27 mouse cellular contexts compared by ENCODE assay signal in the genomic region with DNA sequence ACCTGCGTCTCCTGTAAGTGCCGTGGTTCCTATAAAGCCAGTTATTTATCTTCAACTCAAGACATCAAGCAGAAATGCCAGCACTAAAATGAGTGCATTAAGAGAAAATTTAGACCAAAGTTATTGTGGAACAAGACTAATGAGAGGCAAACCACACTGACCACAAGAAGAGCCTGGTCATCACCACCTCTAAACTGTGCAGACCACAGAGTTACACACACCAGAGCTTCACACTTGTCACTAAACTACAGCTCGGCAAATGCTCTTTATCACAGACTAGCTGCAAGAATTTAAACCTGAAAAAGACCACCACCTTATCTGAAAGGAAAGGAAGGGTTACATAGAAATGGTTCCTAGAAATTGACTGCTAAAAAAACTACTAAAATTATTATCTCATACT.
DNase-seq lines count a peak whose midpoint lies in the region; ATAC-seq and TF ChIP-seq lines count a peak whose summit lies in the region.
"Had no signal": no experiment of that assay in that cellular context is flagged by ENCODE, and none has a peak within 500 bp of the region (broad histone marks: within the 10 kb centered on the region; RNA-seq: fewer than 3 reads in every experiment).

No protein-coding gene starts in this region.

- peak; percentile 83 for DNase-seq in 416B (ENCODE audit: low read depth)
- DNase-seq in MEL (ENCODE audit: low read depth, low spot score): peak; percentile 41
- DNase-seq in left cerebral cortex, adult 2 months (ENCODE audit: extremely low spot score in 1 of 2, low spot score in 2 of 2): no peak
- DNase-seq in adipocyte (ENCODE audit: low spot score): no peak
- DNase-seq: adrenal gland, postnatal 10 days; adrenal gland, postnatal 36 days; cerebellum, adult 11 months; cerebellum, adult 2 months; cerebellum, postnatal 10 days; cerebellum, postnatal 36 days; gastrocnemius, postnatal 25 days; heart, postnatal 10 days; heart, postnatal 36 days; kidney, adult 18-20 months had no signal

- peaks cover 2 to 7% of the 10 kb centered on the region in 2 experiments; a peak in 2 of 4 replicates for H3K4me1 ChIP-seq in MEL (ENCODE audit: control insufficient read depth in 1 of 2, insufficient read depth in 2 of 2, low read length in 2 of 2)
- H3K4me1 ChIP-seq: forebrain, embryonic 10.5 days; forebrain, embryonic 13.5 days; heart, embryonic 15.5 days; hindbrain, embryonic 10.5 days; hindbrain, embryonic 13.5 days had no signal

- no peak overlapping the region for H3K9ac ChIP-seq in MEL (ENCODE audit: control insufficient read depth, low read depth, low read length, poor library complexity, severe bottlenecking)
- H3K9ac ChIP-seq: forebrain, embryonic 13.5 days; heart, embryonic 12.5 days; heart, embryonic 15.5 days; hindbrain, embryonic 13.5 days had no signal

- peak; percentile 84 for ATAC-seq in common myeloid progenitor, adult 5-6 weeks (replicated peaks; ENCODE audit: low read depth, poor library complexity, severe bottlenecking)
- ATAC-seq in megakaryocyte progenitor cell, adult 5-6 weeks (replicated peaks; ENCODE audit: poor library complexity): peak; percentile 70
- no peak for ATAC-seq in frontal cortex, adult (ENCODE audit: low TSS enrichment)
- ATAC-seq: forebrain, embryonic 13.5 days; forebrain, embryonic 16.5 days; hindbrain, postnatal 0 days; inflammation-experienced regulatory T-cells, adult 6 months; intestine, embryonic 16.5 days had no signal

- intact Hi-C loops in left cerebral cortex, adult 2 months (cut with DNase I): no loop called here

- no peaks in the 10 kb centered on the region for H3K27me3 ChIP-seq in MEL (ENCODE audit: control insufficient read depth in 1 of 2, insufficient read depth in 2 of 2, low read length in 2 of 2)
- H3K27me3 ChIP-seq: forebrain, embryonic 13.5 days; heart, embryonic 12.5 days; heart, embryonic 15.5 days; hindbrain, embryonic 13.5 days had no signal

- no peaks in the 10 kb centered on the region for H3K9me3 ChIP-seq in MEL (replicated peaks; ENCODE audit: insufficient read depth, low read length)
- H3K9me3 ChIP-seq: forebrain, embryonic 10.5 days; forebrain, embryonic 13.5 days; heart, embryonic 12.5 days; heart, embryonic 15.5 days; hindbrain, embryonic 10.5 days; hindbrain, embryonic 13.5 days had no signal

- TF ChIP-seq EP300 in MEL (IDR thresholded peaks at IDR 0.05; ENCODE audit: low read depth in 1 of 2, low read length in 2 of 2): peak; percentile 22 to 33; a peak in 1 of 4 replicates

- H3K36me3 ChIP-seq in MEL (ENCODE audit: control insufficient read depth in 1 of 2, insufficient read depth in 2 of 2, low read length in 2 of 2): peaks cover 0 to 7% of the 10 kb centered on the region in 2 experiments; a peak in 2 of 4 replicates
- H3K36me3 ChIP-seq: forebrain, embryonic 10.5 days; heart, embryonic 12.5 days; heart, embryonic 15.5 days; hindbrain, embryonic 10.5 days; hindbrain, embryonic 13.5 days had no signal

- no peak overlapping the region for H3K4me3 ChIP-seq in MEL (ENCODE audit: control insufficient read depth in 1 of 2, insufficient read depth in 1 of 2, low read depth in 2 of 2, low read length in 2 of 2)
- H3K4me3 ChIP-seq in left cerebral cortex, adult 2 months: no peak overlapping the region
- H3K4me3 ChIP-seq: forebrain, embryonic 10.5 days; forebrain, embryonic 13.5 days; heart, embryonic 12.5 days; heart, embryonic 15.5 days; hindbrain, embryonic 10.5 days; hindbrain, embryonic 13.5 days had no signal

- H3K79me2 ChIP-seq in MEL (ENCODE audit: control insufficient read depth, insufficient read depth, low read length, poor library complexity): no peaks in the 10 kb centered on the region

- TF ChIP-seq CTCF in MEL (IDR thresholded peaks at IDR 0.05 in 2 of 3, conservative IDR thresholded peaks at IDR 0.05 in 1 of 3; ENCODE audit: control insufficient read depth in 1 of 3, insufficient read depth in 1 of 3, low read depth in 2 of 3, low read length in 3 of 3, poor library complexity in 1 of 3, severe bottlenecking in 1 of 3): no peak
- TF ChIP-seq CTCF in left cerebral cortex, adult 2 months (IDR thresholded peaks at IDR 0.05): no peak

- TF ChIP-seq RAD21 in MEL (IDR thresholded peaks at IDR 0.05; ENCODE audit: low read depth, low read length): no peak

- TF ChIP-seq POLR2A in MEL (IDR thresholded peaks at IDR 0.05; ENCODE audit: control insufficient read depth in 1 of 2, insufficient read depth in 1 of 2, low read depth in 1 of 2, low read length in 2 of 2, poor library complexity in 1 of 2): no peak

- H3K27ac ChIP-seq in MEL (ENCODE audit: control insufficient read depth, low read depth, low read length): no peak overlapping the region
- no peak overlapping the region for H3K27ac ChIP-seq in left cerebral cortex, adult 2 months
- H3K27ac ChIP-seq: forebrain, embryonic 10.5 days; forebrain, embryonic 13.5 days; heart, embryonic 15.5 days; hindbrain, embryonic 10.5 days; hindbrain, embryonic 13.5 days; hindbrain, postnatal 0 days had no signal

TF ChIP-seq in MEL, 35 proteins besides CTCF, POLR2A, EP300 and RAD21:
- TF ChIP-seq TCF12 (IDR thresholded peaks at IDR 0.05; ENCODE audit: low read depth, low read length) (no peak), TAL1 (IDR thresholded peaks at IDR 0.05; ENCODE audit: low read length) (no peak), ZNF384 (IDR thresholded peaks at IDR 0.05; ENCODE audit: low read depth, low read length) (no peak), USF2 (IDR thresholded peaks at IDR 0.05; ENCODE audit: borderline replicate concordance in 1 of 2, insufficient read depth in 1 of 2, low read depth in 1 of 2, low read length in 2 of 2) (no peak), BHLHE40 (IDR thresholded peaks at IDR 0.05; ENCODE audit: borderline replicate concordance, low read depth, low read length) (no peak), USF1 (IDR thresholded peaks at IDR 0.05; ENCODE audit: low read depth, low read length) (no peak), POLR2AphosphoS2 (IDR thresholded peaks at IDR 0.05; ENCODE audit: low read length) (no peak), KAT2A (conservative IDR thresholded peaks at IDR 0.05; ENCODE audit: low read depth, low read length) (no peak)

Comparison
In these comparisons a context has a peak if more than half of its experiments do, and no peak if none do; other contexts are left out.
1. DNase-seq: peak in 416B (single experiment) and MEL (single experiment); none in left cerebral cortex, adult 2 months (0 of 2) and adipocyte (single experiment).